Mouse (Mus musculus) heart, embryonic 13.5 days (tissue): ENCODE results near the gene Ppp4r3a. TPM values are rescaled to one million over a fixed set of nuclear protein-coding genes. Genes with fewer than 3 reads are reported as not detected.
"Not testable (repeated sequence)": the region's sequence is repeated elsewhere in the genome, so short reads cannot be mapped to it uniquely, and the experiment has no call there.

ENCODE experiments used
- ATAC-seq: fragments of 200-750 bp; cut with Nextera tagmentation; 2 replicates; pipeline ENCODE4 v1.8.0; 2017; ENCODE audit warnings: moderate TSS enrichment; ENCODE audit not compliant: insufficient number of reproducible peaks, low FRiP score, low TSS enrichment; ENCODE audit errors: extremely low read depth
- H3K27ac ChIP-seq: fragments of 300-500 bp; sonication (generic); replicated peaks from 2 replicates; pipeline ENCODE4 v1.5.1; 2015; ENCODE audit warnings: moderate library complexity, mild to moderate bottlenecking, inconsistent platforms
- H3K27me3 ChIP-seq: fragments of 300-500 bp; sonication (generic); replicated peaks from 2 replicates; pipeline ENCODE4 v1.6.1; 2015; ENCODE audit warnings: mild to moderate bottlenecking, inconsistent platforms
- H3K36me3 ChIP-seq: fragments of 300-500 bp; sonication (generic); 2 replicates; pipeline ENCODE4 v1.6.1; 2015; ENCODE audit warnings: mild to moderate bottlenecking, inconsistent platforms
- H3K4me1 ChIP-seq: fragments of 300-500 bp; sonication (generic); 2 replicates; pipeline ENCODE4 v1.6.1; 2015; ENCODE audit warnings: inconsistent platforms
- H3K4me2 ChIP-seq: fragments of 300-500 bp; sonication (generic); 2 replicates; pipeline ENCODE4 v1.6.1; 2015; ENCODE audit warnings: inconsistent platforms, mild to moderate bottlenecking, moderate library complexity
- H3K4me3 ChIP-seq: fragments of 300-500 bp; sonication (generic); 2 replicates; pipeline ENCODE4 v1.5.1; 2015; ENCODE audit warnings: moderate library complexity, mild to moderate bottlenecking, inconsistent platforms
- H3K9ac ChIP-seq: fragments of 300-500 bp; sonication (generic); 2 replicates; pipeline ENCODE4 v1.6.1; 2015; ENCODE audit warnings: inconsistent platforms, mild to moderate bottlenecking, moderate library complexity
- H3K9me3 ChIP-seq: fragments of 300-500 bp; sonication (generic); 2 replicates; pipeline ENCODE4 v1.6.1; 2016; ENCODE audit warnings: inconsistent platforms
- WGBS: fragments of 180-500 bp; shearing (Covaris S2); methylation state at CpG from one replicate; pipeline ENCODE4 v1.1.7; 2015; ENCODE audit warnings: mixed read lengths; 5-methylcytosine and 5-hydroxymethylcytosine counted together
- polyA plus RNA-seq: library from polyadenylated mRNA; unstranded; fragments of >200 nt; fragmentation: Nextera tagmentation; extraction: Ambion mirVana; gene quantifications from 2 replicates; pipeline ENCODE4 v1.2.1, GENCODE M21; 2015

Gene Ppp4r3a
- polyA plus RNA-seq, 1 experiment from 2014 or later = 24.2 TPM

GRCm38 (mm10) chr12:101020210-101021015 is 63.1 kb downstream of the Ppp4r3a start:
- Histone ChIP-seq H3K9me3 (no peaks in the 10 kb centered on the region), H3K36me3 (no peaks in the 10 kb centered on the region), H3K4me3 (no peak overlapping the region), H3K9ac (no peak overlapping the region), H3K27me3 (peaks cover 57% of the 10 kb centered on the region), H3K4me2 (no peak overlapping the region), H3K27ac (no peak overlapping the region), H3K4me1 (peaks cover 26% of the 10 kb centered on the region)
- ATAC-seq = no peak
- 80% methylated on average over 15 of the region's 15 CpGs for WGBS

GRCm38 (mm10) chr12:101019443-101019842 is 64.1 kb downstream of the Ppp4r3a start:
- WGBS = 86% methylated on average over 7 of the region's 7 CpGs
- Histone ChIP-seq H3K27me3 (peaks cover 57% of the 10 kb centered on the region), H3K27ac (no peak overlapping the region), H3K4me3 (no peak overlapping the region), H3K4me2 (no peak overlapping the region), H3K36me3 (no peaks in the 10 kb centered on the region), H3K9ac (no peak overlapping the region), H3K9me3 (no peaks in the 10 kb centered on the region), H3K4me1 (peaks cover 23% of the 10 kb centered on the region)
- no peak for ATAC-seq

DNA sequence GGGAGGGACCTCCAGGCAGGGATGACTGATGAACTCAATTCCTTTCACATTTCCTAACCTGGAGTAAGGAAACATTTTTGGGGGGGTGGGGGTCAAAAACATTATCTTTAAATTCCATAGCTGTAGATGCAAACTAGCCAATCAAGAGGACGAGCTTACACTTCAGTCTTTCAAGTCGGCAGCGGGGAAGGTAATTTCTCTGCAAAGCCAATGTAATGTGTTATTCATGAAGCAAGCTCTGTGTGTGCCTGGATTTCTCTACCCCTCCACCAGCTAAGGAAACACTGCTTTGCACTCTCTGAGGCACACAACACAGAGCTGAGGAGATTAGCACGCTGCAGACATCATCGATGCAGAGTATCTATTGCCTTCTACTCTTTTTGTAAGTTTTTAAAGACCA is 64.5 kb downstream of the Ppp4r3a start:
- peaks cover 57% of the 10 kb centered on the region for H3K27me3 ChIP-seq
- H3K27ac ChIP-seq = no peak overlapping the region
- H3K9ac ChIP-seq = no peak overlapping the region
- WGBS = 83% methylated on average over 5 of the region's 5 CpGs
- no peak for ATAC-seq
- H3K4me1 ChIP-seq = peaks cover 24% of the 10 kb centered on the region
- H3K4me2 ChIP-seq = no peak overlapping the region
- H3K4me3 ChIP-seq = no peak overlapping the region
- H3K9me3 ChIP-seq = no peaks in the 10 kb centered on the region
- H3K36me3 ChIP-seq = no peaks in the 10 kb centered on the region

- peak overlapping the region; percentile 37; the same call in 1 of the 2 replicates for H3K27ac ChIP-seq
- H3K36me3 ChIP-seq = no peaks in the 10 kb centered on the region
- H3K4me2 ChIP-seq = peak overlapping the region; percentile 48
- peaks cover 56% of the 10 kb centered on the region for H3K27me3 ChIP-seq
- 18% methylated on average over 6 of the region's 6 CpGs for WGBS
- no peak overlapping the region for H3K4me3 ChIP-seq
- no peaks in the 10 kb centered on the region for H3K9me3 ChIP-seq
- peak overlapping the region; percentile 2; the same call in 1 of the 2 replicates for H3K9ac ChIP-seq
- ATAC-seq = no peak
- H3K4me1 ChIP-seq = peaks cover 24% of the 10 kb centered on the region
These were observed 65.5 kb downstream of the Ppp4r3a start for GRCm38 (mm10) chr12:101017971-101018371.

- peaks cover 66% of the 10 kb centered on the region for H3K27me3 ChIP-seq
- H3K4me3 ChIP-seq = no peak overlapping the region
- H3K27ac ChIP-seq = 0 out of 2 replicates have a peak overlapping the region, but pooled peaks have one; percentile 12
- no peaks in the 10 kb centered on the region for H3K9me3 ChIP-seq
- no peak overlapping the region for H3K9ac ChIP-seq
- 47% methylated on average over 5 of the region's 5 CpGs for WGBS
- peaks cover 35% of the 10 kb centered on the region for H3K4me1 ChIP-seq
- no peak for ATAC-seq
- H3K4me2 ChIP-seq = no peak overlapping the region
- H3K36me3 ChIP-seq = no peaks in the 10 kb centered on the region
These were observed 67.0 kb downstream of the Ppp4r3a start for GRCm38 (mm10) chr12:101016412-101016928.

DNA sequence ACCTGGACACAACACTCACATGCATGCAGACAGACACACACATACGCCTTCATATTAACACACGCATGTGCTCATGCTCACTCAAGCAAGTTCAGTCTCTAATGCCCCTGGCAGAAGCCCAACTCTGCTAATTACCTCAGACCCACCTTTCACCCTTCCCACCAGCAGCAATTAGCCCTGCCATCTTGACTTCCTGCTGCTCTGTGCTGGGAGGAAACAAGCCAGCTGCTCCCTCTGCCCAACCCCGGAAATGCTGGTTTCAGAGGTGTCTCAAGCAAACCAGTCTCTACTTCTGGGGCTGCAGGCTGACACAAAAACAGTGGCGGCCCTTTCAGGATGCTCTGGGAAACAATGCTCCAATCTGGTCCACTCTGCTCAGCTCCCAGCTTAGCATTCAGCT is 67.6 kb downstream of the Ppp4r3a start:
- Histone ChIP-seq H3K4me3 (no peak overlapping the region), H3K27ac (0 out of 2 replicates have a peak overlapping the region, but pooled peaks have one; percentile 12)

GRCm38 (mm10) chr12:101015165-101015560 is 68.3 kb downstream of the Ppp4r3a start:
- no peak overlapping the region for H3K27ac ChIP-seq
- H3K9ac ChIP-seq = no peak overlapping the region
- WGBS = 74% methylated on average over 11 of the region's 11 CpGs
- peaks cover 79% of the 10 kb centered on the region for H3K27me3 ChIP-seq
- no peaks in the 10 kb centered on the region for H3K9me3 ChIP-seq
- ATAC-seq = no peak
- no peak overlapping the region for H3K4me3 ChIP-seq
- H3K4me1 ChIP-seq = peaks cover 40% of the 10 kb centered on the region
- no peak overlapping the region for H3K4me2 ChIP-seq
- no peaks in the 10 kb centered on the region for H3K36me3 ChIP-seq

More for the DNA sequence above, 67.6 kb downstream of the Ppp4r3a start:
- H3K9me3 ChIP-seq = no peaks in the 10 kb centered on the region
- WGBS = 61% methylated on average over 4 of the region's 4 CpGs
- no peak overlapping the region for H3K4me2 ChIP-seq
- ATAC-seq = no peak
- peaks cover 35% of the 10 kb centered on the region for H3K4me1 ChIP-seq
- H3K27me3 ChIP-seq = peaks cover 71% of the 10 kb centered on the region
- H3K9ac ChIP-seq = no peak overlapping the region
- H3K36me3 ChIP-seq = no peaks in the 10 kb centered on the region

DNA sequence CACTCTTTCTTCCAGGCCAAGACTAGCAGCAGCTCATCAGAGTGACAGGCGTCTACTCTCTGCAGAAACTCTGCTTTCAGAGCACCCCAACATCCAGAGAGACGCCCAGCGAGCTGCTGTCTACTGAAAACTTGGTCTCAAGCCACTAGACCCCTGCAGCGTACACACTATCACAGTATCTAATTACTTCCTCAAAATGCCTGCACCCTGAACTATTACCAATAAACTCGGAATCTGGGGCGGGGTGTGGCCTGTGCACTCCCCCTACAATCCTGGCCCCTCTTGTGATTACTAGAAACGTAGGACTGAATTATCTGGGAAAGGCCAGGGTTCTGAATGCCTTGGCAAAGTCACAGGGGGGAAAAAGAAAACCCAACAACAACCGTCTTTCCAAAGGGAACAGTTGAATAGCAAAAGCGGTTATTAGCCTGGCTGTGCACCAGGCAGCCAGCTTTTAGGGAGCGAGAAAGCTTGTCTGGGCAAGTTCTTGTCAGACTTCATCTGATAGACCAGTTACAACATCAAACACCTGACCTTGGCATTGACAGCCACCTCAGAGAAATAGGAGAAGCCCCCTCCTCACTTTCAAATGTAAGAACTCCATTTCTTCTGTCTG is 68.8 kb downstream of the Ppp4r3a start:
- Histone ChIP-seq H3K9me3 (no peaks in the 10 kb centered on the region), H3K36me3 (no peaks in the 10 kb centered on the region), H3K27me3 (peaks cover 79% of the 10 kb centered on the region), H3K4me1 (peaks cover 44% of the 10 kb centered on the region), H3K4me3 (no peak overlapping the region), H3K4me2 (no peak overlapping the region), H3K9ac (no peak overlapping the region), H3K27ac (no peak overlapping the region)
- 68% methylated on average over 10 of the region's 10 CpGs for WGBS
- ATAC-seq = no peak

DNA sequence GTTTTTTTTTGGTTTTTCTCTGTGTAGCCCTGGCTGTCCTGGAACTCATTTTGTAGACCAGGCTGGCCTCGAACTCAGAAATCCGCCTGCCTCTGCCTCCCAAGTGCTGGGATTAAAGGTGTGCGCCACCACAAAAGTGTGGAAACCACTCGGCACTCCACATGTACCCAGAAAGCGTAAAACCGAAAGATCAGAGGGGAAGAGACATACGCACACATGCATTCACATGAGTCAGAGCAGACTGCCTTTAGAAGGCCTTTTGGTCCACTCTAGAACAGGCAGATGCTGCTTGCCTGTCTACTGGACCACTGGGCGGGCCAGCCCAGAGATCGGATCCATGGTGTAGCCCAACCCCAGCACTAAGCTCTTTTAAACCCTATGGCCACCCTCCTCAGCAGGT is 69.8 kb downstream of the Ppp4r3a start:
- H3K36me3 ChIP-seq, H3K4me3 ChIP-seq, H3K27ac ChIP-seq, H3K9me3 ChIP-seq, H3K4me2 ChIP-seq, H3K9ac ChIP-seq, ATAC-seq: not testable (repeated sequence)
- Histone ChIP-seq H3K27me3 (peaks cover 79% of the 10 kb centered on the region), H3K4me1 (peaks cover 46% of the 10 kb centered on the region)
- WGBS = 90% methylated on average over 9 of the region's 9 CpGs

DNA sequence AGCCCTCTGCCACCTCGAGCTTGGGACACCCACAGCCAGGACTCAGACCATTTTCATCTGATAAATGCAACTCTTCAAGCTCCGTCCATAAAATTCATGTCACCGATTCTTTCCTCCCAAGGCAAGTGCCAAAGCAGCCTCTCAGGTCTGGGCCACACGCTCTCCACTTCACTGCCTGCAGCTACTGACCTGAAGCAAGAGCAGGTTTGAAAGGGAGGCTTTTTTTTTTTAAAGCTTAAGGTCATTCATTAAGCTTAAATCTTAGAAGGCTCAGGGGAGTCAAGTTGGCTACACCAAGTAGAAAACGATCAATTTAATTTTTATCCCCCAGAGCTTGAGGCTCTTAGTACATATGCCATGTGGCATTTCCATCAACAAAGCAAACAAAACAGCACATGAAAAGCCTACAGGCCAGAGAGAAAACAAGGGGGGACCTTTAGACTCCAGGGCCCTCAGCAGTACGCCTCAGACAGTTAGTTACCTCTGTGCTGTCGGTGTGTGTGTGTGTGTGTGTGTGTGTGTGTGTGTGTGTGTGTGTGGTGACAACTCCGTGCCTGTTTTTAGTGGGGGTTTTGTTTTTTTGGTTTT is 70.3 kb downstream of the Ppp4r3a start:
- H3K9me3 ChIP-seq = no peaks in the 10 kb centered on the region
- H3K4me1 ChIP-seq = peaks cover 46% of the 10 kb centered on the region
- H3K36me3 ChIP-seq = no peaks in the 10 kb centered on the region
- no peak overlapping the region for H3K4me3 ChIP-seq
- H3K4me2 ChIP-seq = no peak overlapping the region
- no peak for ATAC-seq
- H3K27ac ChIP-seq = no peak overlapping the region
- H3K9ac ChIP-seq = no peak overlapping the region
- peaks cover 79% of the 10 kb centered on the region for H3K27me3 ChIP-seq
- 76% methylated on average over 8 of the region's 8 CpGs for WGBS
